Mouse (Mus musculus) inflammation-experienced regulatory T-cells, adult 6 months (primary cell): ENCODE results near the gene 4930519P11Rik. TPM values are rescaled to one million over a fixed set of nuclear protein-coding genes. Genes with fewer than 3 reads are reported as not detected.
A peak's percentile ranks its signal among the peaks of the same experiment; 100 is the strongest.

Experiments
- ATAC-seq: one replicate; pipeline ENCODE4 v1.8.0; 2017
- polyA plus RNA-seq, 3 experiments: library from polyadenylated mRNA; unstranded; fragments of 100-300 nt; shearing (Covaris generic); gene quantifications; one replicate each; pipeline ENCODE4 v1.2.1; 2017

Gene 4930519P11Rik
- not detected for polyA plus RNA-seq

DNA sequence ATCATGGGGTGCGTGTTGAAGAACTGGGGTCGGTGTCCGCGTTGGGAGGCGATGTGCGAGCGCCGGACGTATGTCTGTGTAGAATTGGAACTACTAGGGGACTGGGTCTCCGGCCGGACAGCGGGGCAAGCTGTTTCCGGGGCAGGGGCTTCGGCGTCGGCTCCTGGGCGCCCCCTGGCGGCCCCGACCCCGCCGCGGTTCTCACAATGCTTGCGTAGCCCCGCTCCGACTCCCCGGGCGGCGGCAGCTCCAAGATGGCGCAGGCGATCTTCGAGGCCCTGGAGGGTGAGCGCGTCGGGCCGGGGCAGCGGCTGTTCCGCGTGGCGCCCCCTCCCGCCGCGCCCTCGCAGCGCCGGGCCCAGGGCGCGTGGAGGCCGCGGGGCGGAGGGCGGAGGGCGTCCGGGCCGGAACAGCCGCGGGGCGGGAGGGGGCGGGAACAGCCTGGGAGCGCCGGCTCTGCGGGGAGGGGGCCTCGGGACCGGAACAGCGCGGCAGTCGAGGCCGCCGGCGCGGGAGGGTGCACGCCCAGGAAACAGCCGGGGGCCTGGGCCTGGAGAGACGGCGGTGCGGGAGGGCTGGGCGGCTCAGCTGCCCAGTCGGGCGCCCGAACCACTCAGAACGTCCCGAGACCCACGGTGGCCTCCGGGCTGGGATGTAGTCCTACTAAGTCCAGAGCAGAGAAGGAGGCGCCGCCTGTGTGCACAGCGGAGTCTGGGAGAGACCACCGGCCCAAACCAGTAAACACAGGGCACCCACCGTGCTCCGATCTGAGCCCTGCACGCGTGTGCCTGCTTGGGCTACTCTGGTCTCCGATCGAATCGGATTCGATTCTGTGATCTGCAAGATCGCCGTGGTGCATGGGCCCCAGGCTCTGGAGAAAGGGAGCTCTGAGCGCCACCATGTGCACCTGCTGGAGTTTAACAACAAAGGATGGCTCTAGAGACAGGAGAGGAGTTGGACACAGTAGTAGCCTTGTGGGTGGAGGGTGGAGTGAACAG is at the start of gene 4930519P11Rik, which contains the start of gene Zfp341:
Gene 4930519P11Rik, minus strand, starts transcription at position 320 of the 998 bp plus-strand sequence.
Gene Zfp341, plus strand, starts transcription at position 180 of the 998 bp plus-strand sequence.
- peak; percentile 75 for ATAC-seq

GRCm38 (mm10) chr2:154659531-154660074 is 46.4 kb upstream of the 4930519P11Rik start:
- no peak for ATAC-seq

DNA sequence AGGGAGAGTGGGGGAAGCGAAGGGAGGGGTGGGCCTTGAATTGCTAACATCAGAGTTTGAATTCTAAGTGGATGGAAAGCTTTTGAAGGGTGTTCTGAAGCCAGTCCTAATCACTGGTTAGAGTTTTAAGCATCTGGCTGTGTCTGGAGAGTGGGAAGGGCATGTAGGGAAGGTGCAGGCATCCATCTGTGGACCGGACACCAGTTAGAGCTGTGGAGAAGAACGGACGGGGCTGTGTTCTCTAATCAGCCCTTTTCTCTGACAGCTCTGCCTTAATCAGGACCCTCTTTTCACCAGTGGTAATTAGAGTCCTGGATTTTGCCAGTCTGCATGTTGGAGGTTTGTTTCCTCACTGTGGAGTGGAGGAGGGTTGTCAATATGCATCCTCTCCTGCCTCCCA is 45.8 kb upstream of the 4930519P11Rik start:
- ATAC-seq: no peak

DNA sequence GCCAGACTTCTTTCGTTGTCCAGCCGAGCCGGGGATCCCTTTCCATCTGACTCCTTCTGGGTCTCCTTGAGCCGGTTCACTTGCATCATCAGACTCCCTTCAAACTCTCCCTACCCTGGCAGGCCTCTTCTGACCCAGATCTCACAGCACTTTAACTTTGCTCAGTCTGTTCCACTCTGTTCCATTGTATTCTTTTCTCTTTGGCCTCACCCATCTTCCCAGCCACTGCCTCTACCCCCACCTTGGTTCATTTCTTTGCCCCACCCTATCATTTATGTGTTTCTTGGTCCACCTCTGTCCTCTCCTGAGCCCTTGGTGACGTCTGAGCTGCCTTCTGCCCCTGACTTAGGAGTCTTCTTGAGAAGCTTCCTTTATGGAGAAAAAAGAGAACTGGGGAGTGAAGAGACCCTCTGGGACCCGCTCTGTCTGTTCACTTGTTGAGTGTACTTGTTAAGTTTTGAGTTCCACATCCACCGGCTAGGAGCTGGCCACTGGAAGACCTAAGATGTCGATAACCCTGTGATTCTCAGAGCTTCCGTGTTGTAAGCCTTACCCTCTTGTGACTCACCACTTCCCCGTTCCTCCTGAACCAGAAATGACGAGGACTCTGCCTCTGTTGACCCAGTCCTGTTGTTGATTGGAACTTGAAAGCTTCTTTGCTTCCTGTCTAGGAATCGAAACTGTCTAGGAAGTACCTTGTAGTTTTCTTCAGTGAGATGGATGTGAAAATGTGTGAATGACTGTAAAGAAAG is 44.4 kb upstream of the 4930519P11Rik start:
- peak; percentile 72 for ATAC-seq

- ATAC-seq: peak; percentile 90
Measured at GRCm38 (mm10) chr2:154656710-154657485, 43.7 kb upstream of the 4930519P11Rik start.

DNA sequence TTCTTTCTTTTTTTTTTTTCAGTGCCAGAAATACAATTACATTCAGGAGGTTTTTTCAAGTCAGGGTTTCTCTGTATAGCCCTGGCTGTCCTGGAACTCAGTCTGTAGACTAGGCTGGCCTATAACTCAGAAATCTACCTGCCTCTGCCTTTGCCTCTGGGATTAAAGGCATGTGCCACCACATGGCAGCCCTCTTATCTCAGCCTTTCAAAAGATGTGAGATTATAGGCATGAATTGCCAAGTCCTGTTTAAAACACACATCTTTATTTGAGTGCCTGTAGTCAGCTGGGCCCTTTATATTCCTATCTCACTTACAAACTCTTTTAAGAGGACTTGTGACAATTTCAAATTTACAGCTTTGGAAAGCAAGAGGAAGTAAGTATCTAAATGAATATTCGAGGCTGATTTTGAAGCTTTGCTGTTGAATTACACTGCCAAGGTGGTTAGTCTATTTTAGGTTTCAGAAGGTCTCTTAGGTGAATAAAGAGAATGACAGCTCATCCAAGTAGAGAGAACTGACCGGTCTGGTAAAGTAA is 42.7 kb upstream of the 4930519P11Rik start:
- no peak for ATAC-seq

GRCm38 (mm10) chr2:154654976-154655375 is 41.7 kb upstream of the 4930519P11Rik start:
- ATAC-seq: no peak

DNA sequence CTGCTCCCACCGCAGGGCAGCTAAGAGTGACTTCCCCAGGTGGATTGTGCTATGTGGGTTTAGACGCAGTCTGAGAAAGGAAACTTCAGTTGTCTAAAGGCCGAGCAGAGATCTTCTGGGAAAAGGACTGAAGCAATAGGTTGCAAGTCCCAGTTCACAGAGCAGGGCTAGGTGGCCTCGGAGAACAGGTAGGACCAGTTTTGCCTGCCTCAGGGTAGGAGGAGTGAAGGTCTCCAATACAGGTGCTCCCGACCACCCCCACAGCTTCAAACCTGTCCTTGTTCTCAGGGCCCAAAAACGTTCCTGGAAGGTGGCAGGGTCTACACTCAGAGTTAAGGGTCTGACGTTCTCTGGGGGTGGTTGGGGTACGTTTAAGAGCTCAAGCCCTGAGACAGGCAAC is 38.1 kb upstream of the 4930519P11Rik start, which contains the start of gene Chmp4b:
Gene Chmp4b, plus strand, starts transcription at position 343 of the 400 bp plus-strand sequence.
- ATAC-seq: no peak

GRCm38 (mm10) chr2:154650404-154650803 is 37.2 kb upstream of the 4930519P11Rik start:
- no peak for ATAC-seq

- ATAC-seq: no peak
Measured at GRCm38 (mm10) chr2:154648086-154648485, 34.8 kb upstream of the 4930519P11Rik start.

- ATAC-seq: no peak
Measured at GRCm38 (mm10) chr2:154646634-154647033, 33.4 kb upstream of the 4930519P11Rik start.

- no peak for ATAC-seq
Measured at GRCm38 (mm10) chr2:154642712-154643385, 29.6 kb upstream of the 4930519P11Rik start.

DNA sequence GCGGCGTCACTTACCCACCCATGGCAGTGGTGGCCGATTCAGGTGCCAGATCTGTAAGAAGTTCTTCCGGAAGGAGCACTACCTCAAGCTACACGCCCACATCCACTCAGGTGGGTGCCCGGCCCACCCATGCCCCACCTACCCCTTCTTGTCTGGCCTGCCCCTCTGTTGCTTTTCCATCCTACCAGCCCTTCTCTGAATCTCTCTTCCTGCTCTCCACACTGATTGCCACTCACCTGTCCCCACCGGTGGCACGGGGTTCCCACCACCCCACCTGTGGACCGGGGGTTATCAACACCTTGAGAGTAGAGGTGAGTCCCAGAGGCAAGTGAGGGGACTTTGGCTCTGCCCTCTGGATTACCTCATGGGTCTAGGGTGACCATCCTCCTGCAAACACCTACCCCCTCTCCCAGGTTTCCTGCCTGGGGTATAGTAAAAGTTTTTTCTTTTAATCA is 28.8 kb upstream of the 4930519P11Rik start:
- ATAC-seq: no peak

DNA sequence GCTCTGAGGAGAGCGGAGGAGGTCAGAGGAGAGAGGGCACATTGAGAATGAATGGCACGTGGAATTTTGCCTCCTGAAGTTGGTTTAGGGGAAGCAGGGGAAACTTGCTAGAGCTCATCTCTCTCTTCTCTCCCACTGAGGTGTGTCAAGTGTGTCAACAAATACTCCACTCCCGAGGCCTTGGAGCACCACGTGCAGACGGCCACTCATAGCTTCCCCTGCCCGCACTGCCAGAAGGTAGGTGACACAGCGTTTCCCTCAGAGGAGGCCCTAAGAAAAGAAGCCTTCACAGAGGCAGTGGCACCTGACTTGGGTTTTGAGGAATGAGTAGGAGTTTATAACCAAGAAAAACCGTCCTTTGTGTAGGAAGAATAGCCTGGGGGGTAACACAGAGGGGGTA is 27.9 kb upstream of the 4930519P11Rik start:
- ATAC-seq: no peak

GRCm38 (mm10) chr2:154639115-154639514 is 25.9 kb upstream of the 4930519P11Rik start:
- no peak for ATAC-seq

GRCm38 (mm10) chr2:154638521-154638920 is 25.3 kb upstream of the 4930519P11Rik start:
- no peak for ATAC-seq

DNA sequence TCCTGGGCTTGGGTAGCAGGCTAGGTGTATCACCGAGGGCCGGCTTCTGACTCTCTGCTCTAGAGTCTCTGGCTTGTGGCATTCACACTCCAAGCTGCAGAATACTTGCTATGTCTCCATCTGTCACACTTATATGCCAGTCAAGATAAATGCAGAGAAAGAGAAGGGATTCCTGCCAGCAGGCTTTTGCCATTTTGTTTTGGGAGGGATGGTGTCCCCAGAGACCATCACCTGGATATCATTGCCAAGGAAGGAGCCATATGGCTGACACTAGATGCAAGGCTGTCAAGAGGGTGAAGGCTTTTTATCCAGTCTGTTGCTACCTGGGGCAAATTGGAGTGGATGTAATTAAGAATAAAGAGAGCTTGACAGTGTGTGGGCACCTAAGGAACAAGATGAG is 22.6 kb upstream of the 4930519P11Rik start:
- ATAC-seq: no peak

- ATAC-seq: no peak
Measured at GRCm38 (mm10) chr2:154633876-154634644, 20.8 kb upstream of the 4930519P11Rik start.

DNA sequence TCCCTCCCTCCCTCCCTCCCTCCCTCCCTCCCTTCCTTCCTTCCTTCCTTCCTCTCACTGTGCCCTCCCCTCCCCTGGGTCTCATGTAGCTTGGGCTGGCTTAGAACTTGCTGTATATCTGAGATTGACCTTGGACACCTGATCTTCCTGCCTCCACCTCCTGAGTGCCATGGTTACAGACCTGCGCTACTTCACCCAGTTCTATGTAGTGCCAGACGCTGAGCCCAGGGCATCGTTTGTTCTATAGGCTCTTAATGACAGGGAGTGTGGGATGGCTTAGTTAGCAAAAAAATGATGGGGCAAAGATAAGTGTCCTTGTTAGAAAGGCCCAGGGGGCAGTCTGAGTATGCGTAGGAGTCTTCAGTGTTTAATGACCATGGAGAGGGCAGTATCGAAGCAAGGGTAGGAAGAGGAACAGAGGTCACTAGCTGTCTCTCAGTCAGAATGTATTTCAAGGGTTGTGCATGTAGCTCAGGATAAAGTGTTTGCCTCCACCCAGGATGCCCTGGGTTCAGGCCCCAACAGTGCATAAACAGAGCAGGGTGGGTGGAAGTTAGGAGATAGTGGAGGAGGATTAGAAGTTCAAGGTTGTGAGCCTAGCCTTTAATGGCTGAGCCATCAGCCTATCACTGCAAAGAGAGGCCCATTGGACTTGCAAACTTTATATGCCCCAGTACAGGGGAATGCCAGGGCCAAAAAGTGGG is 20.0 kb upstream of the 4930519P11Rik start:
- ATAC-seq: no peak
